Mouse (Mus musculus) neural tube, embryonic 14.5 days (tissue): ENCODE measurements around the gene Gm28051. TPM values are rescaled to one million over a fixed set of nuclear protein-coding genes. Genes with fewer than 3 reads are reported as not detected.

ENCODE experiments used
- ATAC-seq: fragments of 200-750 bp; cut with Nextera tagmentation; 2 replicates; pipeline ENCODE4 v1.8.0; 2017; ENCODE audit warnings: low read depth, mild to moderate bottlenecking, moderate TSS enrichment, moderate library complexity
- H3K27ac ChIP-seq: fragments of 300-500 bp; sonication (generic); 2 replicates; pipeline ENCODE4 v1.5.1; 2014; ENCODE audit warnings: low read depth, mild to moderate bottlenecking, control low read depth, low read length, moderate library complexity, mixed read lengths
- H3K27me3 ChIP-seq: fragments of 300-500 bp; sonication (generic); 2 replicates; pipeline ENCODE4 v1.6.1; 2014; ENCODE audit warnings: low read length; ENCODE audit not compliant: control insufficient read depth, insufficient read depth
- H3K36me3 ChIP-seq: fragments of 300-500 bp; sonication (generic); 2 replicates; pipeline ENCODE4 v1.6.1; 2014; ENCODE audit warnings: low read length, mixed read lengths; ENCODE audit not compliant: control insufficient read depth, insufficient read depth
- H3K4me1 ChIP-seq: fragments of 300-500 bp; sonication (generic); 2 replicates; pipeline ENCODE4 v1.6.1; 2014; ENCODE audit warnings: low read length; ENCODE audit not compliant: control insufficient read depth, insufficient read depth
- H3K4me2 ChIP-seq: fragments of 300-500 bp; sonication (generic); 2 replicates; pipeline ENCODE4 v1.6.1; 2014; ENCODE audit warnings: mild to moderate bottlenecking, low read depth, low read length, control low read depth
- H3K4me3 ChIP-seq: fragments of 300-500 bp; sonication (generic); 2 replicates; pipeline ENCODE4 v1.5.1; 2014; ENCODE audit warnings: low read depth, low read length, control low read depth, mixed read lengths
- H3K9ac ChIP-seq: fragments of 300-500 bp; sonication (generic); replicated peaks from 2 replicates; pipeline ENCODE4 v1.6.1; 2014; ENCODE audit warnings: low read depth, mild to moderate bottlenecking, control low read depth, low read length, mixed read lengths
- H3K9me3 ChIP-seq: fragments of 300-500 bp; sonication (generic); 2 replicates; pipeline ENCODE4 v1.6.1; 2016; ENCODE audit warnings: low read length; ENCODE audit not compliant: control insufficient read depth
- WGBS: fragments of 180-500 bp; shearing (Covaris S2); extraction: QIAGEN DNeasy Blood & Tissue Kit; methylation state at CpG from one replicate; pipeline ENCODE4 v1.1.7; 2014; 5-methylcytosine and 5-hydroxymethylcytosine counted together
- polyA plus RNA-seq: library from polyadenylated mRNA; unstranded; fragments of >200 nt; fragmentation: Nextera tagmentation; extraction: Ambion mirVana; gene quantifications from 2 replicates; pipeline ENCODE4 v1.2.1, GENCODE M21; 2014

Gm28051 gene
- polyA plus RNA-seq, result not detected in 2 replicates

DNA sequence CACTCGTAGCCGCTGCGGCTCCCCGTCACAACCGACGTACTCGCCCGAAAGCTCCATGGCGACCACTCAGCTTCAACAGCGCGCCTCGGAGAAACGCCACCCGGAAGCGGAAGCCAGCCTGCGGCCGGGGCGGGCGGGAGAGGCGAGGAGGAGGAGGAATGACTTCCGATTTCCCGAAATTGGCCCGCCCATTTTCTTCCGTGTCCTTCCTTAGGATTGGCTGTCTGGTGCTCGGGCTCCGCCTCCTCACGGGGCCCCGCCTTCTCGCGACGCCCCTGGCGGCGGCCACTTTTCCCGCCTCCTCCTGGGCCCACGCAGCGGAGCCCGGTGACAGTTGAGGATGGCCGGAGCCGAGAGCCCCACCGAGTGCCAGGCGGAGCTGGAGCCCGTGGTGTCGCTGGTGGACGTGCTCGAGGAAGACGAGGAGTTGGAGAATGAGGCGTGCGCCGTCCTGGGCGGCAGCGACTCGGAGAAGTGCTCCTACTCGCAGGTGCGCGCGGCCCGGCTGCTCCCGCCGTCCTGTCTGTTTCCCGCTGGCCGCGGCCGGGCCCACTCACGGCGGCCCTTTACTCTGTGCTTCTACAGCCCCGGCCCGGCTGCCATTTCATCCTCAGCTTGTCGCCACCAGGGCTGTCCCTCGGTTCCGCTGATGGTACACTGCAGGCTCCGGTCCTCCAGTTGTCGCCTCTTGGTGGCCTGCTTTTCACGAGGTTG, at the start of gene Gm28051, which contains the start of the genes Gon7 and Ubr7:
Gm28051 (minus strand) TSS at position 77 of the 714 bp plus-strand sequence.
Gon7 (minus strand) TSS at position 115 of the 714 bp plus-strand sequence.
Ubr7 (plus strand) TSS at position 279 of the 714 bp plus-strand sequence.
- Histone ChIP-seq H3K36me3 (no peaks in the 10 kb centered on the region), H3K27ac (peak within 1 kb of the TSS; percentile 81), H3K4me1 (peaks cover 14% of the 10 kb centered on the region), H3K4me3 (peak within 1 kb of the TSS; percentile 86), H3K4me2 (peak within 1 kb of the TSS; percentile 94), H3K9me3 (no peaks in the 10 kb centered on the region), H3K27me3 (no peaks in the 10 kb centered on the region), H3K9ac (peak within 1 kb of the TSS; percentile 74)
- under 1% methylated on average over 71 of the region's 73 CpGs for WGBS
- peak; percentile 96 for ATAC-seq

DNA sequence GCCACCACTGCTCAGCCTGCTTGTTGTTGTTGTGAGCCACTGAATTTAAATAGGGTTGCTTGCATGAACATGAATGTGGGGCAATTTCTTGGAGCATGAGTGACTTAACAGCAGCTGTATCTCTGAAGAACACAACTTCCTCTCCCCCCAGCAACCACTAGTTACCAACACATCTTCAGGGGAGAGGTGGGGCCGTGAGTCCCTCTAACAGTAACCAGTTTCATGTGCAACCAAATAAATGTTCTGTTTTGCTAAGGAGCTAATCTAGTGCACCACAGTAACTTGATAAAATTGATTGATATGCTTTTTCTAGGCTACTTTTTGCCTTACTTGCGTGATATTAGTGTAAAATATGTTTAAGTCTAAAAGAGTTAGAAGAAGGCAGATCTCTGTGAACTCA, 42.0 kb upstream of the Gm28051 start:
- Histone ChIP-seq H3K4me3 (no peak overlapping the region), H3K27me3 (no peaks in the 10 kb centered on the region), H3K36me3 (0 out of 2 replicates have a peak, but pooled peaks cover 3% of the 10 kb centered on the region), H3K27ac (no peak overlapping the region), H3K9me3 (no peaks in the 10 kb centered on the region), H3K4me1 (no peaks in the 10 kb centered on the region), H3K9ac (no peak overlapping the region), H3K4me2 (no peak overlapping the region)
- 96% methylated on average over 2 of the region's 2 CpGs for WGBS
- ATAC-seq, result no peak

DNA sequence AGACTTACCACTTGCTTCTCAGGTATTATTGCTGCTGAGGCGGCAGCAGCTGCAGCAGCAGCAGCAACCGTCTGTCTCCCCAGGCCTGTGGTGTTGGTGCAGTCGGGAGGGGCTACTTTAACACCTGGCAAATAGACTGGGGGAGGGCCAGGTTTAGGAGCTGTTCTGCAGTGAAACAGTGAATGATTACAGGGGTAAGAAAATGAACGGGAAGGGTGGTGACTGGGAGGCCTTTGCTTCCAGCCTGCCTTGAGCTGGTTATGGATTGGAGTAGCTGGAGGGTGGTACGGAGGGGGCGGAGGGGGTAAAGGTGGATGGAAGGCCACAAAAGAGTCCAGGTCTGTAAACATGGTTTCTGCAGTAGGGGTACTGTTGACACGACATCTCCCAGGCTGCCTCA, 30.4 kb upstream of the Gm28051 start:
- no peak overlapping the region for H3K4me2 ChIP-seq
- no peak overlapping the region for H3K4me3 ChIP-seq
- no peak overlapping the region for H3K9ac ChIP-seq
- 86% methylated on average over 7 of the region's 7 CpGs for WGBS
- H3K4me1 ChIP-seq, result no peaks in the 10 kb centered on the region
- no peaks in the 10 kb centered on the region for H3K27me3 ChIP-seq
- H3K36me3 ChIP-seq, result peaks cover 42% of the 10 kb centered on the region
- ATAC-seq, result no peak
- no peak overlapping the region for H3K27ac ChIP-seq
- no peaks in the 10 kb centered on the region for H3K9me3 ChIP-seq

DNA sequence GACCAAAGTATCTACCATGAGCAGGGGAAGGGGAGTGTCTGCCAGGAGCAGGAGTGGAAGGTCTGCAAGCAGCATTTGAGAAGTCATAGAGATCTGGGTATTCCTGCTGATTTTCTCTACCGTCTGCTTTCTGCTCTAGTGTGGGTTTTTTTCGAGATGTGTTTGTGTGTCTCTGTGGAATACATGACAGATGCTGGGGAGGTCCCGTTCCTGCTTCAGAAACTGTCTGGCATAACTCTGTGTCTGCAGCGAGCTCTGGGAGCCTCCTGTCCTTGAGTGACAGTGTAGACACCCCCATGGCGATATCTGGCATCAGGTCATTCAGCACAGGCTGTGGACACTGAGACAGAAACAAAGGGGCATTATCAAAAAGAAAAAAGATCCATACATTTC, 28.0 kb upstream of the Gm28051 start:
- no peak overlapping the region for H3K4me3 ChIP-seq
- no peak for ATAC-seq
- H3K27ac ChIP-seq, result no peak overlapping the region
- 73% methylated on average over 5 of the region's 5 CpGs for WGBS
- no peaks in the 10 kb centered on the region for H3K9me3 ChIP-seq
- no peaks in the 10 kb centered on the region for H3K4me1 ChIP-seq
- H3K27me3 ChIP-seq, result no peaks in the 10 kb centered on the region
- peaks cover 28% of the 10 kb centered on the region for H3K36me3 ChIP-seq
- no peak overlapping the region for H3K4me2 ChIP-seq
- no peak overlapping the region for H3K9ac ChIP-seq

DNA sequence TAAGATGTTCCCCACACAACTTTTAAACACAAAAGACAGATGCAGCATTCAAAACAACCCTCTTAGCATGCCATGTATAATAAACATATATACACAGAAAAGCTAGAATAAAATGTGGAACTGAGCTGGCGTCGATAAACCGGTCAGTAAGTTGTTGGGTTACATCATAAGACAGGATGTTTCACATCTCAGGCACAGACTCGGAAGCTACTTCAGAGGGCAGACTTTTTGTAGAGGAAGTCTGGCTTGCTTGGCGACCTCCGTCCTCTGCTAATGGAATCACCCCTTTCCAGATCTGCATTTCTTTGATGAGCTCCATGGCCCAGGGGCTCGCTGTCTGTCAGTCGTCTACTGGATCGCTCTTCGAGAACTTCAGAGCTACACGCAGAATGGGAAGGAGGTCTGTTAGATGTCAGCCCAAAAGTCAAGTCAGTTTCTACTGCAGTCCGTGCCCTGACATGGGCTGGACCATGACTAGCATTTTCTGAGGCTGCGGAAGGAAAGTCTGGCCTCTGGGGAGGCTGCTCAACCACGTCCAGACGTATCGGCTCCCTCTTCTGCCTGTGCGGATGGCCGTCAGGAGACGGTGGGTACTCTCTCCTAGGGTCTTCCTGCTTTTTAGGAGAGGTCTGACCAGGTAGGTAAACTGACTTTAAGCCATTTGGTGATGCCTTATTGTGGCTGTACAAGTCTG, 27.5 kb upstream of the Gm28051 start:
- Histone ChIP-seq H3K27me3 (no peaks in the 10 kb centered on the region), H3K27ac (no peak overlapping the region), H3K9me3 (no peaks in the 10 kb centered on the region), H3K4me3 (no peak overlapping the region), H3K36me3 (peaks cover 25% of the 10 kb centered on the region), H3K9ac (no peak overlapping the region), H3K4me1 (no peaks in the 10 kb centered on the region), H3K4me2 (no peak overlapping the region)
- ATAC-seq, result no peak
- 89% methylated on average over 19 of the region's 19 CpGs for WGBS

GRCm38 (mm10) chr12:102782841-102783240, 25.3 kb upstream of the Gm28051 start:
- Histone ChIP-seq H3K27me3 (no peaks in the 10 kb centered on the region), H3K36me3 (peaks cover 24% of the 10 kb centered on the region), H3K4me2 (no peak overlapping the region), H3K9ac (no peak overlapping the region), H3K4me1 (no peaks in the 10 kb centered on the region), H3K27ac (no peak overlapping the region), H3K4me3 (no peak overlapping the region), H3K9me3 (no peaks in the 10 kb centered on the region)
- no peak for ATAC-seq
- 91% methylated on average over 5 of the region's 5 CpGs for WGBS

DNA sequence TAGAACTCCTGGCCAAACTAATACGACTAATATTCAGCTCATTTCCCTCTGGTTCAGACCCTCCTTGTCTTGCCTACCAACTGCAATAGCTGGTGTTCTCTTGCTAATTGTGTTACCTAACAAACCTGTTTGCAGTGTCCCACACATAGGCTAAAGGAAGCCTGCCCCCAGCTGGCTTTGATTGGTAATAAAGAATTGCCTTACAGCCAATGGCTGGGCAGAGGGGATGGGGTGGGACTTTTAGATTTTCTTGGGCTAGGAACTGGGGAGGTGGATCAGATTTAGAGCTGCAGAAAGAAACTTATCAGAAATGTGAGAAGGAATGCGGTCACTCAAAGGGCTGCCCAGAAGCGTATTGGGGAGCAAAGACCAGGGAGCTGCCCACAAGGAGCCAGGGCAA, 21.9 kb upstream of the Gm28051 start:
- H3K27ac ChIP-seq, result no peak overlapping the region
- H3K9ac ChIP-seq, result no peak overlapping the region
- no peak for ATAC-seq
- H3K9me3 ChIP-seq, result no peaks in the 10 kb centered on the region
- no peak overlapping the region for H3K4me3 ChIP-seq
- no peaks in the 10 kb centered on the region for H3K4me1 ChIP-seq
- H3K27me3 ChIP-seq, result no peaks in the 10 kb centered on the region
- H3K36me3 ChIP-seq, result peaks cover 23% of the 10 kb centered on the region
- no peak overlapping the region for H3K4me2 ChIP-seq
- WGBS, result 52% methylated on average over 3 of the region's 3 CpGs

GRCm38 (mm10) chr12:102778151-102778550, 20.6 kb upstream of the Gm28051 start:
- no peaks in the 10 kb centered on the region for H3K27me3 ChIP-seq

DNA sequence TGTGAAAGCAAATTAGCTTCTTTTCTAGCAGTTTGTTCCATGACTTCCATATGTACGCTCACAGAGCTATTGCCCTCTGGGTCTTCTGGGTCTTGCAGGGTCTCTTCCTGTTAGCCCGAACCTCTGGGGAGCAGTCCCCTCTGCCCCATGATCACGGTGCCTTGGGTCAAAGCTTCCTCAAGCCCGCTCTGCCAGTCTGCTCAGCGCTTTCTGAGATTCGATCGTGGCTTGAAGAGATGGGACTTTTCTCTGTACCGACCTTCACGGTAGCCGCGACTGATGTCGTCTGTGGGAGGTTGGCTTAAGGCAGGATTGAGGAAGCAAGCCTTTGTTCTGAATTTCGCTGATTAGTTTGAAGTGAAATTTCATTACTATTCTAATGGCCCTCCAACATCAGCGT, 18.5 kb upstream of the Gm28051 start:
- 93% methylated on average over 14 of the region's 14 CpGs for WGBS
- no peaks in the 10 kb centered on the region for H3K4me1 ChIP-seq
- no peak overlapping the region for H3K9ac ChIP-seq
- H3K9me3 ChIP-seq, result no peaks in the 10 kb centered on the region
- H3K27me3 ChIP-seq, result no peaks in the 10 kb centered on the region
- no peak for ATAC-seq
- H3K36me3 ChIP-seq, result peaks cover 42% of the 10 kb centered on the region
- H3K4me2 ChIP-seq, result no peak overlapping the region
- H3K27ac ChIP-seq, result no peak overlapping the region
- H3K4me3 ChIP-seq, result no peak overlapping the region

More at GRCm38 (mm10) chr12:102778151-102778550, 20.6 kb upstream of the Gm28051 start:
- Histone ChIP-seq H3K9me3 (no peaks in the 10 kb centered on the region), H3K4me1 (no peaks in the 10 kb centered on the region), H3K36me3 (peaks cover 29% of the 10 kb centered on the region), H3K9ac (no peak overlapping the region), H3K4me3 (no peak overlapping the region), H3K27ac (no peak overlapping the region), H3K4me2 (no peak overlapping the region)
- ATAC-seq, result no peak
- 89% methylated on average over 5 of the region's 5 CpGs for WGBS
